23 mouse cellular contexts compared by ENCODE assay signal in the genomic region with DNA sequence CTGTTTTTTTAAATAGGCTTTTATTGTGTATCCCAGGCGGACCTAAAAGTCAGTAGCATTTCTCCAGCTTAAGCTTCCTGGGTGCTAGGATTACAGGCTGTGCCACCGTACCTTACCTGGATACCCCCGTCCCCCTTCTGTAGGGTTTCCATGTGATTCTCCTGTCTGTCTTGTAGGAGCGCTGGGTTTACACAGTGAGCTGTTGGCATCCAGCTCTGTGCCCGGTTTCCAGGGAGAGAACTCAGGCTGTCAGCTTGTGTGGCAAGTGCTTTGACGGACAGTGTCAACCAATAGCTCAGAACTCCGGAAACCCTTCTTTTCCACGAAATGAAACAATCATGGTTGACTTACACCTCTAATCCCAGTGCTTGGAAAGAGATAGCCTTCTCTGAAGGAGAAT. TPM values are rescaled to one million over a fixed set of nuclear protein-coding genes. Genes with fewer than 3 reads are reported as not detected.
DNase-seq lines count a peak whose midpoint lies in the region; ATAC-seq lines count a peak whose summit lies in the region.
"Had no signal": no experiment of that assay in that cellular context is flagged by ENCODE, and none has a peak within 500 bp of the region (broad histone marks: within the 10 kb centered on the region; RNA-seq: fewer than 3 reads in every experiment).

No protein-coding gene starts in this region.

- ATAC-seq in megakaryocyte, adult 5-6 weeks (ENCODE audit: poor library complexity, severe bottlenecking) = no peak
- ATAC-seq: forebrain, embryonic 16.5 days had no signal

- H3K27me3 ChIP-seq in megakaryocyte, embryonic 14.5 days (replicated peaks) = no peaks in the 10 kb centered on the region
- H3K27me3 ChIP-seq: embryonic facial prominence, embryonic 12.5 days; limb, embryonic 12.5 days; liver, embryonic 15.5 days; midbrain, embryonic 12.5 days; neural tube, embryonic 12.5 days had no signal

- DNase-seq in cerebellum, adult 18-20 months = peak; percentile 60 to 67
- no peak for DNase-seq in cerebellum, postnatal 4 days (ENCODE audit: low spot score in 2 of 2)
- DNase-seq in heart, adult 11 months = peak; percentile 89
- DNase-seq in heart, postnatal 36 days = no peak
- DNase-seq in cerebellum, postnatal 36 days = peak; percentile 53 to 69
- no peak for DNase-seq in spleen, postnatal 14 days (ENCODE audit: low spot score in 2 of 2)
- DNase-seq: embryo, embryonic 11 days; kidney, adult 11 months; kidney, postnatal 25 days; lung, embryonic 14.5 days; right cerebral cortex, adult 18-20 months; spleen, adult 18-20 months; thymus, adult 18-20 months; thymus, postnatal 36 days had no signal

- no peaks in the 10 kb centered on the region for H3K9me3 ChIP-seq in megakaryocyte, embryonic 14.5 days
- H3K9me3 ChIP-seq: embryonic facial prominence, embryonic 12.5 days; limb, embryonic 12.5 days; liver, embryonic 15.5 days; midbrain, embryonic 12.5 days; neural tube, embryonic 12.5 days had no signal

- H3K4me3 ChIP-seq in megakaryocyte, embryonic 14.5 days (replicated peaks) = peak overlapping the region; percentile 85
- H3K4me3 ChIP-seq: embryonic facial prominence, embryonic 12.5 days; limb, embryonic 12.5 days; liver, embryonic 15.5 days; midbrain, embryonic 12.5 days; myocyte; neural tube, embryonic 12.5 days had no signal

- intact Hi-C loops in heart, postnatal 36 days (cut with DNase I) = no loop called here

- peaks cover 93% of the 10 kb centered on the region for H3K4me1 ChIP-seq in megakaryocyte, embryonic 14.5 days

- peaks cover 42% of the 10 kb centered on the region for H3K36me3 ChIP-seq in megakaryocyte, embryonic 14.5 days (replicated peaks; ENCODE audit: low read length)
- H3K36me3 ChIP-seq: neural tube, embryonic 12.5 days had no signal

RNA-seq across cellular contexts. Expression of gene Spred2, which starts 15.7 kb away (rescaled TPM):
- 10 to 100 TPM; 23.4 to 28.4 TPM for total RNA-seq in heart, postnatal 36 days (2021)
- polyA plus RNA-seq in megakaryocyte, embryonic 14.5 days (2012; ENCODE audit: insufficient read depth, low replicate concordance) = 25.4 and 51.5 TPM in 2 replicates
- 7.0 and 7.6 TPM in 2 replicates for total RNA-seq in megakaryocyte, adult 5-6 weeks (2015)
- 2.3 and 2.4 TPM in 2 replicates for total RNA-seq in megakaryocyte, adult 5-6 weeks (2017)

Comparison
In these comparisons a context has a peak if more than half of its experiments do, and no peak if none do; other contexts are left out.
1. DNase-seq: peak in cerebellum, adult 18-20 months (2 of 2), heart, adult 11 months (single experiment) and cerebellum, postnatal 36 days (2 of 2); none in cerebellum, postnatal 4 days (0 of 2), heart, postnatal 36 days (0 of 2) and spleen, postnatal 14 days (0 of 2).